Mouse (Mus musculus) gastrocnemius, adult 2 months (tissue): Measurements from ENCODE around the gene Ccl2. TPM values are rescaled to one million over a fixed set of nuclear protein-coding genes. Genes with fewer than 3 reads are reported as not detected.

Experiments used
- DNase-seq: peaks from one replicate; pipeline ENCODE4 v3.0.0; 2022
- H3K27ac ChIP-seq: fragments of 200-600 bp; 2 replicates; pipeline ENCODE4 v1.8.1; 2022; ENCODE audit warnings: mild to moderate bottlenecking
- H3K4me3 ChIP-seq: fragments of 200-600 bp; 2 replicates; pipeline ENCODE4 v1.8.1; 2022; ENCODE audit warnings: mild to moderate bottlenecking, moderate library complexity
- CTCF ChIP-seq: fragments of 200-600 bp; IDR thresholded peaks from 2 replicates; pipeline ENCODE4 v1.8.1; 2022; ENCODE audit warnings: antibody characterized with exemption, mild to moderate bottlenecking, moderate library complexity
- intact Hi-C: fragments of 180-260 bp; cut with DNase I; formaldehyde crosslinking; loops from one replicate; pipeline ENCODE4 v1.15.1; 2025
- total RNA-seq, 2 experiments: library from RNA; stranded (reverse); gene quantifications; 2 replicates each; pipeline ENCODE4 v1.2.3; 2021

Ccl2 gene
- total RNA-seq, 2 experiments from 2014 or later = 0.41 TPM; not detected in 1

- Histone ChIP-seq H3K4me3 (no peak overlapping the region), H3K27ac (no peak overlapping the region)
- intact Hi-C loops = no loop called here
- TF ChIP-seq CTCF = no peak
- no peak for DNase-seq
Observed at GRCm38 (mm10) chr11:82080865-82081264, 45.5 kb downstream of the Ccl2 start.

GRCm38 (mm10) chr11:82084360-82084759, 49.0 kb downstream of the Ccl2 start:
- no peak for DNase-seq
- no peak for TF ChIP-seq CTCF
- Histone ChIP-seq H3K27ac (no peak overlapping the region), H3K4me3 (no peak overlapping the region)
- intact Hi-C loops = no loop called here

Other genes starting within 250 kb of the Ccl2 start
- gene 5530401A14Rik, start 174.9 kb upstream of the Ccl2 start, total RNA-seq = under 1 TPM; 0.22 to 0.28 TPM
- under 1 TPM in 1 of 2 experiments, not detected in 1; 0.10 TPM for gene Asic2, start 67.1 kb upstream of the Ccl2 start, total RNA-seq
- gene Gm17268, start 3.0 kb downstream of the Ccl2 start, total RNA-seq = not detected
- gene Ccl7, start 10.1 kb downstream of the Ccl2 start, total RNA-seq = not detected
- gene Ccl11, start 22.3 kb downstream of the Ccl2 start, total RNA-seq = 10 to 100 TPM; 21.3 to 22.1 TPM
- not detected for gene Ccl12, start 66.3 kb downstream of the Ccl2 start, total RNA-seq
- not detected for gene Ccl8, start 79.6 kb downstream of the Ccl2 start, total RNA-seq